Comparison of ENCODE assay signal across 9 mouse cellular contexts in the genomic region with DNA sequence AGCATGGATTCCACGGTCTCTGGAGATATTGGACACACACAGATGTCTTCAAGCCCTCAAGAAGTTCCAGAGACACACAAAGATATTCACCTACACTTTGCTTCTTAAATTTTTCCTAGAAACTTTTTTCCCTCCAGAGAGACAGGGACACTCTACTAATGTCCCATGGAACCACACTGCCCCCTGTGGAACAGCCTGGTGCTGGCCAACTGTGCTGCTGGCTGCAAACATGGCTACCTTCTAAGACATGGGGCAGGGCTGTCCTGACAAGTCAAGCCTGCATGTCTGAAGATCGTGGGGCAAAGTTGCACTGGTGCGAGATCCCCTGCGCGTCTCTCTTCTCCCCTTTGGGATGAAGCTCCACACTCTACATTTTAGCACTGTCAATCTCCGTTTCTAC.
DNase-seq lines count a peak whose midpoint lies in the region; ATAC-seq lines count a peak whose summit lies in the region.
"Had no signal": no experiment of that assay in that cellular context is flagged by ENCODE, and none has a peak within 500 bp of the region (broad histone marks: within the 10 kb centered on the region; RNA-seq: fewer than 3 reads in every experiment).

No protein-coding gene starts in this region.

- H3K36me3 ChIP-seq in liver, embryonic 13.5 days: no peaks in the 10 kb centered on the region
- H3K36me3 ChIP-seq: embryonic facial prominence, embryonic 13.5 days had no signal

- 38% methylated on average over 6 of the region's 6 CpGs for WGBS in liver, embryonic 13.5 days (ENCODE audit: insufficient replicate concordance)

- peak; percentile 85 for DNase-seq in 3T3-L1 (ENCODE audit: low read depth, low spot score)
- peak; percentile 79 to 91 for DNase-seq in adrenal gland, adult (ENCODE audit: inconsistent age in 2 of 2, low spot score in 1 of 2)
- DNase-seq in embryo, embryonic 10.5 days (ENCODE audit: low spot score): peak; percentile 85
- peak; percentile 45 to 67 for DNase-seq in heart, adult 9 months (ENCODE audit: low spot score in 2 of 2)
- peak; percentile 89 for DNase-seq in kidney, postnatal 14 days
- peak; percentile 16 for DNase-seq in liver, embryonic 13.5 days
- peak; percentile 77 to 84 for DNase-seq in right cerebral cortex, postnatal 10 days (ENCODE audit: low spot score in 2 of 2)

- H3K4me1 ChIP-seq in liver, embryonic 13.5 days (replicated peaks): no peaks in the 10 kb centered on the region

- H3K27ac ChIP-seq in liver, embryonic 13.5 days: no peak overlapping the region
- H3K27ac ChIP-seq: embryonic facial prominence, embryonic 13.5 days had no signal

- H3K4me2 ChIP-seq in liver, embryonic 13.5 days: no peak overlapping the region
- H3K4me2 ChIP-seq: embryonic facial prominence, embryonic 13.5 days had no signal

- H3K9ac ChIP-seq in liver, embryonic 13.5 days: no peak overlapping the region
- H3K9ac ChIP-seq: embryonic facial prominence, embryonic 13.5 days had no signal

- H3K9me3 ChIP-seq in liver, embryonic 13.5 days (replicated peaks): no peaks in the 10 kb centered on the region
- H3K9me3 ChIP-seq: embryonic facial prominence, embryonic 13.5 days had no signal

- ATAC-seq in liver, embryonic 13.5 days (ENCODE audit: low read depth): no peak
- ATAC-seq in monocyte, adult 5-6 weeks (replicated peaks; ENCODE audit: insufficient number of reproducible peaks, low FRiP score, low TSS enrichment, poor library complexity, severe bottlenecking): no peak

- H3K4me3 ChIP-seq in liver, embryonic 13.5 days (replicated peaks): no peak overlapping the region
- H3K4me3 ChIP-seq: embryonic facial prominence, embryonic 13.5 days had no signal

- H3K27me3 ChIP-seq in liver, embryonic 13.5 days: no peaks in the 10 kb centered on the region
- H3K27me3 ChIP-seq: embryonic facial prominence, embryonic 13.5 days had no signal

Comparison
In these comparisons a context has a peak if more than half of its experiments do, and no peak if none do; other contexts are left out.
1. DNase-seq: peak in every context shown above with its lines; median percentile 89 in kidney, postnatal 14 days; 85 in 3T3-L1; 85 in adrenal gland, adult; 85 in embryo, embryonic 10.5 days; 80 in right cerebral cortex, postnatal 10 days; 56 in heart, adult 9 months; 16 in liver, embryonic 13.5 days.